Mouse (Mus musculus): ENCODE data around the gene Kcnj15.

Kcnj15 gene

GRCm38 (mm10) chr16:95257266-95257894 is at the start of gene Kcnj15:
Gene Kcnj15, plus strand, starts transcription at chr16:95257558.
- DNase-seq (ENCODE audit: low spot score in 2 of 2), result no peak

DNA sequence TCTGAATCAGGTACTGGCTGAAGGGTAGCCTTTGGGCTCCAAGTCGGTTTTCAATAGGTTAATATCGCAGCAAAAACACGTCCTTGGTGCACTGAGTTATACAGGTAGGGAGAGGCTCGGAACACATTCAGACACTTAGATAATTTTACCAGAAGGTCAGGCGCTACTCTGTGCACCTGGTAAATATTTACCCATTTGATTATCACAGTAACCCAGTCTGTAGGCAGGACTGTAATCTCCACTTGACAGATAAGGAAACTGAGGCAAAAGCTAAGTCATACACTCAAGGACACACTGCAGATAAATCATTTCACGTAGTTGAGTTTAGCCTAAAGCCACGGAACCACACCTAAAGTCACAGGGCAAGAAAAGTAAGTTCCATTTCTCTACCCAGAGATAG is 49.1 kb upstream of the Kcnj15 start:
- no peak for DNase-seq (ENCODE audit: low spot score in 2 of 2)

GRCm38 (mm10) chr16:95209011-95209466 is 48.3 kb upstream of the Kcnj15 start:
- DNase-seq (ENCODE audit: low spot score in 2 of 2), result no peak

DNA sequence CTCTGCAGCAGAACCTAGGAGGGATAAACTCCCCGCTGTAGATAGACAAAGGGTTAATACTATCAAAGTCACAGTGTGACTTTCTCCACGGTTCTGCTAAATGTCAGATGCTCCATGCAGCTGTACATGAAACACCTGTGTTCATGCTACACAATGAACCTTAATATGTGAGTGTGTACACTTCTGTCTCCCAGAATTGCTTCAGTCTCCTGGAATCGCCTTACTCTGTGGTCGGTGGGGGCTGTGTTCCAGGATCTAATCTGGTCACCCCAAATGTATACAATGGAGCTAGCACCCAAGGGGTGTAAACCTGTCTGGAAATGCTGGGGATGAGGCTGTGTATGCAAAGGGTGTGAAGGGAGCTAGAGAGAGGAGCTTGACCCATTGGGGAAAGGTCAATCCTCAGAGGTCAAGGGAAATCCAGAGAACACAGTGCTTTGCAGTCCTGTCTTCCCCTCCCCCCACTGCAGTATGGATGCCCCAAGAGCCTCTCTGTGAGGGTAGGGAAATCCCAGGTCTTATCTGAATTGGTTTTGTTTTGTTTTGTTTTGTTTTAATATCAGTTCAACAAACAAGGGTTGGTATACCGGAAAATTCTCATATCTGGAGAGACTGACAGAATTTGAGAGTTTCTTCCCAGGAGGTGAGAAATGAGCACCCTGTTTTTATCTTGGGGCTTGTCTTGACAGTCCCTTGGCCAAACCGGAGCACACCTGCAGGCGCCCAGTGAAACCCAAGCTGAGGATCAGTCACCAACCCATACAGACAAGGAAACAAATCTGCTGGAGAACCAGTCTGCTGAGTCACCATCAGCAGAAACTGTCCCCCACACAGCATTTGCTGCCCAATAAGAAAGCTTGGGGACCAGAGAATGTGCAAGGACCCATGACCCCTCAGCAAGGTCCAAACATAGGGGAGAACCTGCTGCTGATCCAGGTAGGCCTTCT is 42.8 kb upstream of the Kcnj15 start:
- DNase-seq (ENCODE audit: low spot score in 2 of 2), result no peak

- DNase-seq (ENCODE audit: low spot score in 2 of 2), result no peak
These were observed 41.6 kb upstream of the Kcnj15 start for GRCm38 (mm10) chr16:95215782-95216181.

GRCm38 (mm10) chr16:95216346-95216745 is 41.0 kb upstream of the Kcnj15 start:
- no peak for DNase-seq (ENCODE audit: low spot score in 2 of 2)

DNA sequence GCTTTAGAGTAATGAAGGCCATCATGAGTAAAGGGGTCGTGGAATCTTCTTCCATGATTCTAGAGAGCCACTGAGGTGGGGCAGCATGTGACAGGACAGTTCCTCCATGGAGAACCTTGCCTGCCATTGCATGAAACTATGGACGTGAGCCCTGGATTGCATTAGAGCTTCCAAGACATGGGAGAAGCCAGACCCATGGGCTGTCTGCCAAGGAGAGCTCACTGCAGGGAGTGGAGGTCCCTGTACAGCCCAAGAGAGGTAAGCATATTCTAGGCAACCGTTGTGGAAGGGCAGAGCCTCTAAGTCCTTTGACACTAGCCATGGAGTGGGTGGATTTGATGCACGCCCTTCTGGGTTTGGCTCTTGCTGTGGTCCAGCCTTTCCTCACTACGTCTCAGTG is 40.5 kb upstream of the Kcnj15 start:
- DNase-seq (ENCODE audit: low spot score in 2 of 2), result no peak

GRCm38 (mm10) chr16:95218783-95219182 is 38.6 kb upstream of the Kcnj15 start:
- no peak for DNase-seq (ENCODE audit: low spot score in 2 of 2)

DNA sequence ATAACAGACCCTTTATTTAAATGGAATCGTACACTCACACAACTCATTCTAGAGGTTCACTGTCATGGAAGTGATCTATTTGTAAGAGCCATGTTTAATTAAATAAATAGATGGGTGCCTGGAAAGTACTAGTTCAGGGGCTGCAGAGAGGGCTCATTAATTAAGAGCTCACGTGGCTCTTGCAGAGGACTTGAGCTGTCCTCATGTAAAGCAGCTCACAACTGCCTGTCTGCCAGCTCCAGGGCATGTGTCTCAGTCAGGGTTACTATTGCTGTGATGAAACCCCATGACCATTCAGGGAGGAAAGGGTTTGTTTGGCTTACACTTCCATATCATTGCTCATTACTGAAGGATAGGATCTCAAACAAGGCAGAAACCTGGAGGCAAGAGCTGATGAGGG is 37.9 kb upstream of the Kcnj15 start:
- DNase-seq (ENCODE audit: low spot score in 2 of 2), result no peak

DNA sequence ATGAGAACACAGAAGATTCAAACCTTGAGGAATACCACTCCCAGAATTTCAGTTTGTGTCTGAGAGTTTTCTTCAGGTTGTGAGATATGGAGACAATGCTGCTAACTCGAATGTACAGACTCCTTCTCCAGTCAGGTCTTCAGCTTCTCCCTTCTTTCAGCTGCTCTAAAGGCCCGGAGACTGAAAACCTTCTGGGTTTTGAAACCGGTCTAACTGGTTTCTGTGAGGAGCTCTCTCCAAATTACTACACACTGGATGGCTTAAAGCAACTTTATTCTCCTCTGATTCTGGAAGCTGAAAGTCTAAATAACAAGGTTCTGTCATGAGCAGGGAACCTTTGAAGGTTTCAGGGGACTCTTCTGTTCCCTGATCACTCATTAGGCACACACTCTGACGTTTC is 36.3 kb upstream of the Kcnj15 start:
- no peak for DNase-seq (ENCODE audit: low spot score in 2 of 2)

- DNase-seq (ENCODE audit: low spot score in 2 of 2), result no peak
These were observed 35.2 kb upstream of the Kcnj15 start for GRCm38 (mm10) chr16:95222026-95222718.

GRCm38 (mm10) chr16:95223435-95223834 is 33.9 kb upstream of the Kcnj15 start:
- no peak for DNase-seq (ENCODE audit: low spot score in 2 of 2)

DNA sequence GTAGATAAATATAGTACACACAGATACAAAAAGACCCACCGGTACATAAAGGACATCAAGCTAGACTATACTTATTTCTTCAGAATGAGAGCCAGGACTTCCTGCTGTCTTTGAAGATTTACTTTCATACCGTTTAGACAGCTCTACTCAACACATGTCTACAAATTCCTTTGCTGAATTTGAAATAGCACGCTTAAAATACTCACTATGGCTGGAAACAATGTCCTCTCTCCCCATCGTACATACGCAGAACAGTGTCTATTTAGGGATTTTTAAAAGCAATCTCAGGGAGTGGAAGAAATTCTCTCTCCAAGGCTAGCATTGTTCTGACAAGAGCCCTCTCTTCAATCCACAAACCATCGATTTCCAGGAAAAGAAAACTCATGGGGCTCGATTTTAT is 32.1 kb upstream of the Kcnj15 start:
- DNase-seq (ENCODE audit: low spot score in 2 of 2), result no peak

DNA sequence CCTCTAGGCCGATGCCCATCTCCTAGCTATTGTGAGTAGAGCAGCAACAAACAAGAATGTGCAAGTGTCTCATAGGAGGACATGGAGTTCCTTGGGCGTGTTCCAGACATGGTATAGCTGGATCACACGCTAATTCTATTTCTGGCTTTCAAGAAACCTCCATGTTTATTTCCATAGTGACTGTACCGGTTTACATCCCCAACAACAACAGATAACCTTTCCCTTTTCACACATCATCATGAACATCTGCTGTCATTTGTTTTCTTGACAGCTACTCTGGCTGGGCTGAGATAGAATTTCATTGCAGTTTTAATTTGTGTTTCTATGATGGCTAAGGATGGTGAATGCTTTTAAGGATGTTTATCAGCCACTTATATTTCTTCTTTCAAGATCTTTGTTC is 25.6 kb upstream of the Kcnj15 start:
- no peak for DNase-seq (ENCODE audit: low spot score in 2 of 2)

- no peak for DNase-seq (ENCODE audit: low spot score in 2 of 2)
These were observed 22.3 kb upstream of the Kcnj15 start for GRCm38 (mm10) chr16:95234891-95235548.

DNA sequence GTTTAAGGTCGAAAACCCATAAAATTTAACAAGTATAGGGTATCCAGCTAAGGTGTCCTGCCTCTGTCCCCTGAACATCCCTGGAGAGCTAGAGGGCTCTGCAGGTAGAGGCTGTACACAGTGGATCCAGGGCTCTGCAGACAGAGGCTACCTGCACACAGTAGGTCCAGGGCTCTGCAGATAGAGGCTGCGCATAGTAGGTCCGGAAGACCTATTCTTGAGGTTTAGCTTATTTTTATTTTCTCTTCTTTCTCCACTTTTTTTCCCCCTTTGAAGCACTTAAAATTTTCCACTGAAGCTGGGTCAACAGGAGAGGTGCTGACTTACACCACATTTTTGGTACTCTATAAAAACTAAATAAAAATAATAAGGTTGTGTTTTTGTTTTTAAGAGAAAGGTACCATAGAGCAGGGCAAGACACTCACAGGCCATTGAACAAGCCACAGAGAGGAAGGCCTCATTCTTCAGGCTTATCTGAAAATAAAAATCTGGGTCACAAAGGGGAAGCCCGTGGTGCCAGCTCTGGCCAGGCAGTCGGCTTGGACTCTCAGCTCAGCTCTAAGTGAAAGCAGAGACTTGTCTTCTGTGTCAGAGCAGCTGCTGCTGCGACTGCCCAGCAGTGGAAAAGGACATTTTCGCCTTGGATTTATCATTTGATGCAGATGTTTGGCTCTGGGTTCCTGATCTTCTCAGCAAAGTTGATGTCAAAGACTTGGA is 18.0 kb upstream of the Kcnj15 start:
- no peak for DNase-seq (ENCODE audit: low spot score in 2 of 2)

- DNase-seq (ENCODE audit: low spot score in 2 of 2), result no peak
These were observed 16.7 kb upstream of the Kcnj15 start for GRCm38 (mm10) chr16:95240688-95241087.

- no peak for DNase-seq (ENCODE audit: low spot score in 2 of 2)
These were observed 15.8 kb upstream of the Kcnj15 start for GRCm38 (mm10) chr16:95241581-95241980.

DNA sequence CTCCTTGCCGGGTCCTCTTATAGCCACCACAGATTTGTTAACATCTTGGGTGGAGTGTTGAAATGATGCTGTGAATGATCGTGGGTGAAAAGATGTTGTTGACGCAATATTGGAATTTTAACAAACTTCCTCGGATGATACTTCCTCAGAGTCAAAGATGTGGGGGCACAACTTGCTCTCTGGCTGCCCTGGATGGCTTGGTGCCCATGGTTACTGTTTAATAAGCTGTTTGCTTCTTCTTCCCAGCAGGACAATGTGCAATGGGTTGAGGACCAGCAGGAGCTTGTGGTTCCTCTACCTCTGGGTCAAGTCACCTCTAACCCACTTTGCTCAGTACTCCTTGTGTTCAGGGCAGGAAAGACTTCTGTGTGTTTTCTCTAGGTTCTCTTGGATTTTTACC is 15.2 kb upstream of the Kcnj15 start:
- DNase-seq (ENCODE audit: low spot score in 2 of 2), result no peak

GRCm38 (mm10) chr16:95243401-95243800 is 14.0 kb upstream of the Kcnj15 start:
- no peak for DNase-seq (ENCODE audit: low spot score in 2 of 2)

- no peak for DNase-seq (ENCODE audit: low spot score in 2 of 2)
These were observed 12.6 kb upstream of the Kcnj15 start for GRCm38 (mm10) chr16:95244626-95245303.
